Mouse (Mus musculus): ENCODE data around the gene Pxt1.

DNA sequence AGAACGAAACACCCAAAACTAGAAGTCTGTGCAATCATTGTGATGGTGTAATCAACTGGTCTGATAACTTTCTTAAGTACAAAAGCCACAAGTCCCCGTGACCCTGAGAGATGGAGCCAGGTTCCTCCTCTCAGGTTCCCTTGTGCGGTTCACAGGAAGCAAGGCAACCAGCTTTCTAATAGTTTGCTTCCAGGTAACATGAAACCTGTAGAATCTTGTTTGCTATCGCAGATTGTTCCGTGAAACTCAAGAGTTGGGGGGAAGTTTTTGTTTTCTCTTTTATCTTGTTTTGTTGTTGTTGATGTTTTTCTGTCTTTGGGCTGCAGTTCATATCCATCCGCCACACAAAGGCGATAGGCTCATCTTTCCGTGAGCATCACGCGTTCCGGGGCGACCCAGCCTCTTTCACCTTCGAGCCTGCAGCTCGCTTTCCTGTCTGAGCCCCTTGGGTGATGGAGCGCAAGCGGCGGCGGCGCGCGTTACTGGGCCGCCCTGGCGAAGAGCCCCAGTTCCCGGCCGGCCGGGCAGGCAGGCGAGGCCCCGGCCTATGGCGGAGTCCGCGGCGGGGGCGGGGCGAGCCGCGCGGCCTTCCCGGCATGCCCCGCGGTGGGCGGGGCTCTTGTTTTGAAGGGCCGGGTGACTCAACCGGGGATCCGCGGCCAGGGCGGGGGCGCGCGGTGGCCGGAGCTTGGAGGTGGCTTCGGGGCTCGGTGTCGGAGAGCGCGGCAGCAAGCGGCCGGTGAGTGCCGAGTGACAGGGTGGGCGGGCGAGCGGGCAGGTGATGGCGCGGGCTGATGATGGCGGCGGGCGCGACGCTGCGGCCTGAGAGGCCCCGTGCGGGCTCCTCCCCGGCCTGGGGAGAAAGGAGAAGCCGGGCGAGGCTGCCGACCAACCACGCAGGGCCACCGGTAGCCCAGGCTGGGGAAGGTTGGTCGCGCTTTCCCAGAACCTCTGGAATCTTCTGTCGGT lies 8.5 kb upstream of the Pxt1 start, which contains the start of gene Kctd20:
- TF ChIP-seq CTCF (IDR thresholded peaks at IDR 0.05; ENCODE audit: control insufficient read depth, insufficient read depth, insufficient read length) (no peak), MAX (IDR thresholded peaks at IDR 0.05) (no peak), MYOG (IDR thresholded peaks at IDR 0.05; ENCODE audit: control insufficient read depth, extremely low read depth, insufficient read length) (no peak)
